Mouse (Mus musculus): Measurements from ENCODE around the gene Trpt1.

The Trpt1 gene

DNA sequence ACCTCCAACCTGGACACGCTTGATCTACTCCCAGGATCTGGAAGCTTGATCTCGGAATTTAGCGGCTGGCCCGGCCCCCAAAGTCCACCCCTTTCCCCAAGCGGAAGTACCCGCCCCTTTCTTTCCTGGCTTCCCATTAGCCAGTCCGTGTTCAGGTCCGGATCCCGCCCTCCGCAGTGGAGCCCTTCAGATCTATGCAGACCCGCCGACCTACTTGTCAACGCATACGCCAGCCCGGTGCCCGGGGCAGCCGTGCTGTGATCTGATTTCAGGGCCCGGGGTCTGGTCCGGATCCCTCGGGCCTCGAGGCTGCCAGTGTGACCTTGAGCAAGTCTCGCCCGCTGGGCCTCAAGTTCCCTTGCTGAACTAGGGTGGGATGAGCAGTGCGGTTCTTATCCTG lies at the start of gene Trpt1, which contains the start of gene Nudt22:
Trpt1 (plus strand) TSS at position 126 of the 400 bp plus-strand sequence.
Nudt22 (minus strand) TSS at position 112 of the 400 bp plus-strand sequence.
- CTCF ChIA-PET: interaction anchor here (0.5 kb wide), 2 partner anchors 25 to 127 kb away, joined by 3 to 12 read pairs; no protein-coding TSS in a partner anchor

DNA sequence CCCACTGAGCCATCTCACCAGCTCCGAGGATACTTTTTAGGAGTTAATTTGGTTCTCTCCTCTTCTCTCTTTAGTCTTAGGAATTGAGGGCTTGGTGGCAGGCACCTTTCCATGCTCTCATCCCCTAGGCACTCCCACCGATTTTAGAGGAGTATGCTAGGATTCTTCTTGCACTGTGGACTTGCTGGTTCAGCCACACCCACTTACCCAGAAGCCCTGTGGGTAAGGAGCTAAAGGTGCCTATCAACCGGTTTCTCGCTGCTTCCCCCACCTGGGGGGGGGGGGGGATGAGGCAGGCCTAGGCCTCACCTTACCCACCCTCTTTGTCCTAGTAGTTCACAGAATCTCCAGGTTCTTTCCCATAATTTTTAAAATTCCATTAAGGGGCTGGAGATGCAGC lies 48.2 kb upstream of the Trpt1 start:
- CTCF ChIA-PET: no interaction called here

- CTCF ChIA-PET: no interaction called here
Measured at GRCm38 (mm10) chr19:6948186-6948585, 47.7 kb upstream of the Trpt1 start.

- CTCF ChIA-PET: no interaction called here
Measured at GRCm38 (mm10) chr19:6949532-6949931, 46.4 kb upstream of the Trpt1 start.

- CTCF ChIA-PET: no interaction called here
Measured at GRCm38 (mm10) chr19:6949951-6950350, 46.0 kb upstream of the Trpt1 start.

GRCm38 (mm10) chr19:6950613-6951153 lies 45.2 kb upstream of the Trpt1 start:
- CTCF ChIA-PET: no interaction called here

- CTCF ChIA-PET: interaction anchor here (0.6 to 1.3 kb wide), 2 partner anchors 25 to 994 kb away, joined by 3 read pairs; partner anchors contain the start of gene Plcb3
Measured at GRCm38 (mm10) chr19:6951381-6951968, 44.5 kb upstream of the Trpt1 start.

GRCm38 (mm10) chr19:6951994-6952711 lies 43.8 kb upstream of the Trpt1 start:
- CTCF ChIA-PET: interaction anchor here (0.6 to 1.3 kb wide), 2 partner anchors 24 to 995 kb away, joined by 3 read pairs; partner anchors contain the start of gene Plcb3

DNA sequence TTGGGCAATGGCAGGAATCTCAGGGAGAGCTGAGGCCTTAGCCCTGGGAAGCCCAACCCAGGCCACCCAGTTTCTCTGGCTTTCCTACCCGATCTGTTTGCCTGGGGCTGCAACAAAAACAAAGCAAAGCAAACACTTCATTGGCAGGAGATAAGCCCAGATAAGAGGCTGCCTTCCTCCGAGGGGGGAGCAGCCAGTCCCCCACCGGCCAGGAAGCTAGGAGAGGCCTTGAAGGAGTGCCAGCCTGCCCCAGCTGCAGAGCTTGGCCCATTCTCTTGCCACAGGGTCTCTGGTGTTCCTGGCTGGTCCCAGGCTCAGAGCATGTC lies 43.3 kb upstream of the Trpt1 start:
- CTCF ChIA-PET: interaction anchor here (1.3 kb wide), 1 partner anchor 10 kb away, joined by 4 read pairs; the partner anchor contains the start of gene Gpr137

DNA sequence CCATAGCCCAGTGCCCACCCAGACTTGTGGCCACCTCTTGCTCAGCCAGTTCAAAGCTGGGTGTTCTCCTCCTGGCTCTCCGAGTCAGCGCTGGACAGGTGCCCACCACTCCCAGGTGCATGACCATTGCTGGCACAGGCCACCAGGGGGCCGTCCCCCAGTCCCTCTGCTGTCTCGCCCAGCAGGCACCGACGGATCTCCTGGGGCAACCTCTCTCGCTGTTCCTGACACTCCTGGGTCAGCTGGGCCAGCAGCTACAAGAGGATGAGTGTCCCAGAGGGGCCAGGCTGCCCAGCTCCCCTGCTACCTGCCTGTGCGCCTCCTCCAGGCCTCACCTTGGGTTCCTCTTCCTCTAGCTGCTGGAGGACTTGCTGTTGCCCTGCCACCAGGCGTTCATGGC lies 41.9 kb upstream of the Trpt1 start:
- CTCF ChIA-PET: interaction anchor here (1.3 kb wide), 1 partner anchor 12 kb away, joined by 4 read pairs; the partner anchor contains the start of gene Gpr137

- CTCF ChIA-PET: interaction anchor here (0.6 kb wide), 1 partner anchor 1320 kb away, joined by 3 read pairs; no protein-coding TSS in a partner anchor
Measured at GRCm38 (mm10) chr19:6955424-6955823, 40.5 kb upstream of the Trpt1 start.

DNA sequence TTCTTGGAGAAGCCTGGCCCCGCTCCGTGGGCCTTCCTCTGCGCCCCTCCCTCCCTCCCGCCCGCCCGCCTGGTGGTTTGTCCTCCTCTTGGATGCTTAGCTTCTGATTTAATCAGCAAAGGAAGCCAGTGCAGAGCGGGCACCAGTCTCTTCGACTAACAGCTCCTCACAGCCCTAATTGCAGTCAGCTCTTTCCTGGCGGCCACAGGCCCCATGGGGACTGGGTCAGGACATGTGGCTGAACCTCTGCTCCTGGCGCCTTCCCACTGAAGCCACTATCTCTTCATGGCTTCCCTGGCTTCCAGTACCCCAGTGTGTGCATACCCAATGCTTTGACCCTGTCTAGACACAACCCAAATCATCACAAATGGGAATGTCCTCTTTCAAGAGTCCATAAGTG lies 39.5 kb upstream of the Trpt1 start:
- CTCF ChIA-PET: no interaction called here

DNA sequence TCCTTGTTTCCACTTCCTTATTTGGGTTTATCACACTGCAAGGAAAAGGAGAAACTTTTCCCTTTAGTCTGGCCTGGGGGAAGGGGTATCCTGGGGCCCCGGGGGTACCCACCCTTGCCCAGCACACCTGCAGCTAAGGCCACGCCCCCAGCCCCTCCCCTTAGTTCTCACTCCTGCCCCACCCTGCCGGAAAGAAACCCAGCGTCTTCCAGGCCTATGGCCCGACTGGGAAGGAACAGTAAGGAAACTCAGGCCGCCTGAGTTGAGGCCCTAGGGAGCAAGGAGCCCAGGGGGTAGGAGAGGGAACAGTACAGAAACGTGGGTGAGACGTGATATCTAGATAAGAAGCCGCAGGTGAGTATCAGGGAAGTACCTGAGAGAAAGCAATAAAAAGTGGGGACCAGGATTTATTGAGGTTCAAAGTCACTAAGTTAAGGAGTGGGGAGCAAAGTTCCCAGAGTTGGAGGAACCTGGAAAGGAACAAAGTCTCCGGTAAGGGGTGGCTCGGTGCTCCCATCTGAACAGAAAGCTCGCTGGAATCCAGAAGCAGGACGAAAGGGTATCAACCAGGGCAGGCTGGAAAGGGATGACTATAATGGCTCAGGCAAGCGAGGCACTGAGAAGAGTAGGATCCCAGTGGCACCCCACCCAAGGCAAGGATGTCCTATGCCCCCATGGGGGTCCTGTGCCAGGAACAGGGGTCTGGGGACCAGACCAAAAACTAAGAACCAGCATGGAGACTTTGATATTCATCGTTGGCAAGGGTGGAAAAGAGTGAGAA lies 27.2 kb upstream of the Trpt1 start:
- CTCF ChIA-PET: no interaction called here

DNA sequence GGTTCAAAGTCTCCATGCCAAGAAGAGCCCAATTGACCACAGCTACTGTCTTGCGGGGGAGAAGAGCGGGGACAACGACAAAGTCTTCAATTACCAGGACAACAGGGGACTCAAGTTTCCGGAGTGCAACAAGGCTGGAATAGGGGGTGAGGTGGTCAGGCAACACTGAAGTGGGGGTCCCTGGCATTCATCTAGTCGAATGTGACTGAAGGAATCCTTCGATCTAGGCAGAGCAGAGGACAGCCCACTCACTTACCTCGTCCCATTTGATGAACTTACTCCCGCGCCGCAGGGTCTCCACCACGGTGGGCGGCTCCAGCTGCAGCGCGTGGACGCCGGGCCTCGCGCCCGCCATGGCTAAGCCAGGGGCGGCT lies 26.7 kb upstream of the Trpt1 start:
- CTCF ChIA-PET: no interaction called here

- CTCF ChIA-PET: interaction anchor here (1.0 to 1.5 kb wide), 2 partner anchors 10 to 28 kb away, joined by 3 to 10 read pairs; partner anchors contain the start of genes Bad and Gpr137
Measured at GRCm38 (mm10) chr19:6969665-6970381, 26.1 kb upstream of the Trpt1 start.

- CTCF ChIA-PET: interaction anchor here (0.6 to 1.5 kb wide), 4 partner anchors 9 to 48 kb away, joined by 3 to 10 read pairs (median 3); partner anchors contain the start of genes Bad and Gpr137
Measured at GRCm38 (mm10) chr19:6970460-6971085, 25.4 kb upstream of the Trpt1 start.

DNA sequence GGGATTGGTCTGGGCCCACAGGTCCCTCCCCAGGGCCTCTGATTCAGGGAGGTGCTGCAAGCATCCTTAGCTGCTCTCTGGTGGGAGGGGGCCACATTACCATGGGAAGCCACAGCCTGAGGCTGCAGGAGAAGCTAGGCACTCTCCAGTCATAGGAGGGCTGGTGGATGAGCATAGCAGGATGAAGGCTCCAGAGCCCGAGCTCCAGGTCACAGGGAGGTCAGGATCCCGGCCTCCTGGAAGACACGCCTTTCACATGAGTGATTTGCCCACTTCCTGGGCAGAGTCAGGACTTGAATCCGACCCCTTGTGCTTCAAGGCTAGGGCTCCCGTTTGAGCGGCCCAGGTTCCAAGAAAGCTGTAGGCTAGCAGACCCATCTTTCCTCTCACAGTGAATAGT lies 24.3 kb upstream of the Trpt1 start:
- CTCF ChIA-PET: interaction anchor here (1.1 to 1.5 kb wide), 2 partner anchors 30 to 47 kb away, joined by 3 to 10 read pairs; partner anchors contain the start of genes Bad and Gpr137

DNA sequence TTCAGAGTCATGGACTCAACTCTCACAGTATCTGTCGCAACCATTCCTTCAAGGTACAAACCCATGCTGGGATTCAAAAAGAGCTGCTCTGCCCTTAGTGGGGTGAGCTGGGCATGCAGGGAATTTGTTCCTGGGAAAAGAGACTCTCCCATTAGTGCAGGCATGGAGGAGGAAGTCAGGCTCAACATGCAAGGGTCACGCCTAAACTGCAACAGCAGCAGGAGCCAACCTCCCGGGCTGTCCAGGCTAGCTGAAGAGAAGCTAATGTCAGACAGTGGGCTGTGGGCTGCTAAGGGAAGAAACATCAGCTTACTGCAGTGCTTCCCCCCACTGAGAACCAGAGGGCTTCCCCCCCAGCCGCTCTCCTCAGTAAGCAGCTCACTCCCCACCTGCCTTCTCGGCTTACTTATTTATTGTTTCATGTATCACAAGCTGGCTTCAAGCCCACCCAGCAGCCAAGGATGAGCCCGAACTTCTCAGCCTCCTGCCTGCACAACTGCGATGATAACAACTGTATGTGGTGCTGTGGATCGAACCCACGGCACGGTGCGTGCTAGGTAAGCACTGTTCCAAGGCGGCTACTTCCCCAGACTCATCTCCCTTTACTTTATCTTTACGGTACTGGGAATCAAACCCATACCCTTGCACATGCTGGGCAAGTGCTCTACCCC lies 23.5 kb upstream of the Trpt1 start:
- CTCF ChIA-PET: no interaction called here

DNA sequence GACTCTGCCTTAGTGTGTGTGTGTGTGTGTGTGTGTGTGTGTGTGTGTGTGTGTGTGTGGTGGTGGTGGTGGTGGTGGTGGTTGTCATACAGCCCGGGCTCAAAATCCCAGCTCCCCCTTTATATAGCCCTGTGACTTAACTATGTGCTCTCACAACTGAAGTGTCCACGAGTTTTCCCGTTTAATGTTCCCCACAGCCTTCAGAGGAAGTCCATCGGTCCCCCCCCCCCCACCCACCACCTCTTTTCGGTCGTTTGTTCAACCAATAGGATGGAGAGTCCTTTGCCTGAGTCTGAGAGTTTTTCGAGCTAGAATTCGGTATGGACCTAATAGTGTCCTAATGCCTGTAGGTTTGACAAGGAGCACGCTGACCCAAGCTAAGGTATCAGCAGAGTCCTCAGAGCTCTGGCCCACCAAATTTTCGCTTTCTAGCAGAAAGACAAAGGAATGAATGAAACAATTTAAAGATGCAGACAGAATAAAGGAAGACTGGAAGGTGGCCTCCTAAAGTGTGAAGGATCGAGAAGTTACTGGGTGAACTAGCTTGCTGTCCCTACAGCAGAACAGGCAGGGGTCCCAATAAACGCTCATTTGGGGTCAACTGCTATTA lies 22.2 kb upstream of the Trpt1 start:
- CTCF ChIA-PET: interaction anchor here (0.6 to 1.1 kb wide), 3 partner anchors 49 to 676 kb away, joined by 3 to 5 read pairs (median 5); no protein-coding TSS in a partner anchor
